Mouse (Mus musculus) layer of hippocampus, adult 9-10 months (tissue): Measurements from ENCODE around the gene Ptpre.
"Not testable (repeated sequence)": the region's sequence is repeated elsewhere in the genome, so short reads cannot be mapped to it uniquely, and the experiment has no call there.

Experiments
- DNase-seq: peaks from one replicate; pipeline ENCODE4 v3.0.0; 2022; ENCODE audit warnings: low spot score

Ptpre gene

DNA sequence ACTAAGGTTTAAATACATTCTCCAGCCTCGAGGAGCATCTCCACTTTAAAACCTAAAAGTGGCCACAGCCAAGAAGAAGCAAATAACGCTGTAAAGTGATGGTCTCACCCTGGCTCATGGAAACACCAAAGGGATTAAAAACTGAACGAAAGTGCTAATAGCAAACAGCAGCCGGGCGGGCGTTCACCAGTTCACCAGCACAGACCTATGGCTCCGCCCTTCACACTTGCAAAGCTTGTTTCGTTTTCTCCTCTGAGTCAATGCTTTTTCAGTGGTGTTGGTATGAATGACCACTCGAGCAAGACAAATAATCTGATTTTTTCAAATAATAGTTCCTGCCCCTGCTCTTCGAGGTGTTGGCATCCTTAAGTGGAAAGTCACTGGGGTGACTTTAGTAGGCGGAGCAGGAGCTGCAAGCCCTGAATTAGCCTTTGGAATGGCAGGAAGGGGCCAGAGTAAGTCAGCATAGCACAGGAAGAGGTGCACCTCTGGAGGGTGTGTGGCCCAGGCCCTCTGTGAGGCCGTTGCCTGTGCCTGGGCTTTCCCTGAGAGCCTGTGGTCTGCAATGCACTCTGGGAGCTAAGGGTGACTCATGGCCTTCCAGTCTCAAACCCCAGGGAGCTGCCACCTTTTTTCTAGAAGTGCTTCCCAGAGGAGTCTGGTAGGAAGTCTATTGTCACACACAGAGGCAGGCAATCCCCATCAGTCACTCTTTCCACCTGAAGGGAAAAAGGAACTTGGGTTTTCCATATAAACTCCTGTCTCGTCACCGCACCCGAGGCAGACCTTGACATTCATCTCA is 67.9 kb downstream of the Ptpre start:
- DNase-seq, result no peak

DNA sequence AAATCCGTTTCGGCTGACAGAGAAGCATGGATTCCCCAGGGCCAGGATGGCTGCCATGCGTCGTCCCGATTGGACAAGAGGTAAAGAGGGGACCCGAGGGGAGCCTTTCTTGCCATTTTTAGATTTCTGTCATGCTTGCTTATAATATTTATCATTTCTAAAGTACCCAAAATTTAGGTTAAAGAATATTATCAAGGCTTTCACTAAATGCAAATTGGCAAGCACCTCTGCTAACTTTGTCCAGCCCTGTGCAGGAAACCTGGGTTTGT is 68.5 kb downstream of the Ptpre start:
- no peak for DNase-seq

DNA sequence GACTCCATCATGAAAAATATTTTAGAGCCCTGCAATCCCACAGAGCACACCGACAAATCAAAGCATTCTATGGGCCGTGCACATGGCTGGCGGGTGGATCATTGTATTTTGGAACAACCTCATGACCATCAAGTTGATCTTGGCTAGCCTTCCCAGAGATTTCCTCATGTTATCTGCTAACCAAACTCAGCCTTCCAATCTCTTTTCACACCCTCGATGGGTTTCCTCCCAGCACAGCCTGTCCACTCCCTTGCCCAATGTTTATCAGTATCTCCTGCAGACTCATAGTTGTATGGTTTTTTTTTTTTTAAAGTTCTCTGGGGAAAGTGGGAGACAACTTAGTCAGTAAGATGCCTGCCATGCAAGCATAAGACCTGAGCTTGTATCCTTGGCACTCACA is 70.9 kb downstream of the Ptpre start:
- no peak for DNase-seq

DNA sequence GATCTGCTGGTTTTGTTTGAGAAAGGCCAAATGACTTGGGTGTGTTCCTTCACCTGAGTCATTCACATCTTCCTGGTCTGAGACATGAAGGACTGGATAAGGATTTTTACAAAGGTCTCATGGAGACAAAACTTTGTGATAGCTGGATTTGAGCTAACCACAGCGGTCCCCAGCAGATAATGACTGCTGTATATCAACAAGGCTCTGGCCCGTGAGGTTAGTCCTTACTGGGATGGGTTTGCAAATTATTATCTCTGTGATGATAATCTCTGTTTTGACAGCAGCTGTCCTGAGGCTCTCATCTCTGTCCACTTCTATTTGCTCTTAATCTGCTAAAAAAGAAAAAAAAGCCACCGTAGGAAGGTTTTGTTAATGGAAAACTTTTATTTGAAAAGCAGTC is 71.7 kb downstream of the Ptpre start:
- DNase-seq, result no peak

DNA sequence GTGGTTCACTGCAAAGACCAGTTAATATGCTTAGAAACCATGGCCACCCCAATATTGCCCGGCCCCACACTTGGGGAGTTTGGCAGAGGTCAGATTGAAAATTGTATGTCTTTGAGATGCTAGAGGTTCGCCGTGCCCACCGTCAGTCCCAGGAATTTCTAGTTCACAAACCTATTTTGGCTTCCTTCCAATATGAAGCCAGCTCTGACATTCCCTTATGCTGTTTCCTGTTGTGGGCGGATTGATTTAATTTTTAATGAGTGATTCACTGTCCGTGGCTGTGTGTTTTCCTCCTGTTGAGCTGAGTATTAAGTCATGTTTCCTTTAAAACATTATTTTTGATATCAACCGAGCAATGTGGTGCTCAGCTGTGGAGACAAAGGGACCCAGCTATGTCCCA is 72.4 kb downstream of the Ptpre start:
- DNase-seq, result no peak

DNA sequence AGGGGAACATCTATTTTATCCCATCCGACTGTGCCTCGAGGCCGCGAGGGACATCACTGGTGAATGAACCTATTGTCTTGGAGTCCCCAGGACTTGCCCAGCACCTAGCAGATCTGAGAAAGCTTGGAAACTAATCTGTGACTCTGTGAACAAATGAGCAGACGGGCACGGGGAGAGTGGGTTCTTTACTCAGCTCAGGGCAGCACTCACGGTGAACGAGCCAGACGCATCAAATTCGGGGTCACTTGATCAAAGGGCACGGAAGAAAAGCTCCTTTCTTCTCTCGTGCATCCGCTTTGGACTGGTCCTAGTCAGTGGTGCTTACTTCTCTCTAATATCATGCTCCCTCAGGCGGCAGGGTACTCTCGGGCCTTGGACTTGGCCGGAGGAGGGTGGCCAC is 75.0 kb downstream of the Ptpre start:
- no peak for DNase-seq

DNA sequence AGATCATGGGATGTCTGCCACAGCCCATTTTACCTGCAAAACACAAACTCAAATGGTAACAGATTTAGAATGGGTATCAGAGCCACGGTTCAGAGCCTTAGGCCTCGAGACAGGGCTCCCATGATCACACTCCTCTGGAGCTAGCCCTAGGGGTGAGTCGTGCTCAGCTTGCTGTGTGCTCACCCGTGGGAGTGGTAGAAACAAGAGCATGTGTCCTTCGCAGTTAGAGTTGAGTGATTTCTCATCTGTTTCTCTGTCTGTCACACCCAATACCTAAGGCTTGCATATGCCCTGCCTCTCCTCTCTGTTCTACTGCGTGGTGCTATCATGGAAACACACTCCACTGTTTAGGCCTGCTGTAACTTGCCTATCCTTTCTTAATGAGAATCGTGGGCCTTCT is 75.5 kb downstream of the Ptpre start:
- DNase-seq, result no peak

DNA sequence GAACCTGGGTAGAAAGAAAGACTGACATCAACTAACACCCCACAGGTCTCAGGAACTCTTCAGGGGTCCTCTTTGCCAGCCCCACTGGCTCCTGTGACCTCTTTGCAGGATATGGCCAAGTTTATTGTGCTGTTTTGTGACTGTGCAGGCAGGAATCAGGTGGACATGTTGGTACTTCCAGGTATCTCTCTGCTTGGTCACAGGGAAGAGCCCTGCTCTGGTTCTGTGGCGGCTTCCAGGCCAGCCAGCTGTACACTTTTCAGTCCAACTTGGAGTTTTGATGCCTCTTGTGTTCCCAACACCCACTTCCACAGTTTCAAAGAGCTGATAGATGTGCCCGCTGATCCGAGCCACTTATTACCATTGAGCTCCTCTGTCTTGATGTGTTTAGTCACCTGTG is 76.1 kb downstream of the Ptpre start:
- DNase-seq, result no peak

GRCm38 (mm10) chr7:135614892-135615291 is 77.6 kb downstream of the Ptpre start:
- DNase-seq, result no peak

DNA sequence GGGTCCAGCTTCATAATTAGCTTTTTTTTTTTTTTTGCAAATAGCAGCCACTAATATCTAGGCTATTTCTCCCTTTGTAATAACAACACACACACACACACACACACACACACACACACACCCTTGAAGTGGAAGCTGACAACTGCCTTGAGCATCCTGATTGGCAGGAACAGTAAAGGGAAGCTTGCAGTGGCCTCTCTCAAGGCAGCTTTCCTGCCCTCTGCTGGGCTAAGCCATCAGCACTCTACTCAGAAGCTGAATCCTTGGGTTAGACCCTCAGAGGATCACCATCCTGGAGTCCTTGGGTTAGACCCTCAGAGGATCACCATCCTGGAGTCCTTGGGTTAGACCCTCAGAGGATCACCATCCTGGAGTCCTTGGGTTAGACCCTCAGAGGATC is 79.2 kb downstream of the Ptpre start:
- not testable (repeated sequence) for DNase-seq

DNA sequence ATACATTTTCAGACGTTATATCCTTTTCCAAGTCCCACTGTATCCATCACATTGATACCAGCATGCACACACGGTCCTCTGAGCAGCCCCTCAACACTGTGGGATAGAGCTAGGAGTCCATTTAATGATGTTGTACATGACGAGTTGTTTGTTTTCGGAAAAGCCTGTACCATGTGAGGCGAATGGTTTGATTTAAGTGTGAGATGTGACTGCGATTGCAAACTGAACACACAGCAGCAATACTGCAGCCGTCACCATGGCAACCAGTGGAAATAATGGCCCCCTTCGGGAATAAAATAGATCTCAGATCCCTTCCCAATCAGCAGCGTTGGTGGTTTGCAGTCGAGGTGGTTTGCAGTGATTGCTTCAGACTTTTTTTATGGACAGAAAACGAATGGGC is 80.5 kb downstream of the Ptpre start:
- no peak for DNase-seq

DNA sequence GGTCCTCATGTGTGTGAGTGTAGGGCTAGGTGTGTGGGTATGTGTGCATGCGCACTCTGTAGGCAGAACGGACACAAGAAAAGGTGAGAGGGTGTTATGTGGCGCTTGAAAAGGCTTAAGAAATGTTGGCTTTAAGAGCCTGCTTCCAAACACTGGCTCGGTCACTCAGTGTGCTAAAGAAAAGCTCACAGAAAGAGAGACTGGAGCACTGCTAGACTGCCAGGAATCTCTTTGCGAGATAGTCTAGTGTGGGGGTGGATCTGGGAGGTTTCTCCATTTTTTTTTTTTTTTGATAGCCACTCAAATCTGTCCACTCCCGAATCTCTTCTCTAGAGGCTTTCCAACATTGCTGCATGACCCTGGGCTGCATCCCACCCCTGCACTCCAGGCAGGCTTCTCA is 84.4 kb downstream of the Ptpre start:
- no peak for DNase-seq

DNA sequence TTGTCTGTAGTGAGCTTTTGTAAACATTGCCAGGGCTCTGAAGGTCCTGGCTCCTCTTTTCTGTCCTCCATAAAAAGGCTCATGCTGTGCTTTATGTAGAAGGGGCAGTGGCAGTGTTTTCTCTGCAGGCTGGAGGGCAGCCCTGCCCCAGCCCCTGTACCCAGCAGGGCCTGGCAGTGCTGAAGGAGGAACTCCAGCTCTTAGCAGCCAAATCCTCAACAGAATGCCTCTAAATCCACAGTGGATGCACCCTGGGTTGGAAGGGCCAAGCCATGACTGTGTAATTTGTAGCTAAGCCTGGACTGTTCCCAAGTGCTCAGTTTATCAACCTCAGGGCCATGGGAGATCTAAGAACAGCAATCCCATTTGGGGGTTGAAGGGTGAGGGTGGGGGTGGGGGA is 85.0 kb downstream of the Ptpre start:
- DNase-seq, result no peak

DNA sequence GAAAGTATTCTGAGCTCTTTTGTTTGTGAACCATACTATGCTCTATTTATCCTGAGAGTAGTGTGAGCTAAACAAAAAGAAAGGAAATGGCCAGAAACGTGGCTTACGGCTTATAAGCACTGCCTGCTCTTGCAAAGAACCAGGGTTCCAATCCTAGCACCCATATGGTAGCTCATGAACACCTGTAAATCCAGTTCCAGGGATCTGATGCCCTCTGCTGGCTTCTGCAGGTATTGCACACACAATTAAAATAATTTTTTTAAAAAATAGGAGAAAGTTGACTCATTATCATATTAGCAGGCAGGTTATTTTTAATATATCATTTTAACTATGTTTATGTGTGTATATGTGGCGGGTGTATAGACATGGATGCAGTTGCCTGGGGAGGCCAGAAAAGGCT is 87.6 kb downstream of the Ptpre start:
- no peak for DNase-seq

GRCm38 (mm10) chr7:135628363-135628762 is 91.1 kb downstream of the Ptpre start:
- DNase-seq, result no peak

- DNase-seq, result no peak
These were observed 91.7 kb downstream of the Ptpre start for GRCm38 (mm10) chr7:135629019-135629418.

- peak; percentile 79 for DNase-seq
These were observed 94.7 kb downstream of the Ptpre start for GRCm38 (mm10) chr7:135631776-135632552.

DNA sequence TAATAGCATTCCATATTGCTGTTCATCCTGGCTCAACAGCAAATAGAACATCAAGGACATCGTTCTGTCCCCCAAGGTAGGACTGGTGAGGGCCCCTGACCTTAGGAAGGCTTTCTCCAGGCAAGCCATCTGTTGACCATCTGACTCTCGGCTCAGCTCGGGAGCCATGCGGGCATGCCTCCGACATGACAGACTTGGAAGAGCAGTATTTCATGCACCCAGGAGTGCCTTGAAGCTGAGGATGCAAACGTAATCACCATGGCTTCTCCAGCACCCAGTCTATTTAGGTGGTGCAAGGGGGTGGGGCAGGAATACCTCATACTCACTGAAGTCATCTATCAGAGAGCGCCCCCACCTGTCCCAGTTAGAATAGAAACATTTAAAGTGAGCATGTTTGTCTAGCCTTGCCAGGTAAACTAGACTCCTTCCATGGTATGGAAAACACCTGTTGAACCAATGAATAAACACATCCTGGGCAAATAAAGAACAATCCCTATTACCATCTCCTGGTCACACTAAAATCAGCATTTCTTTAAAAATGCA is 95.5 kb downstream of the Ptpre start:
- no peak for DNase-seq

DNA sequence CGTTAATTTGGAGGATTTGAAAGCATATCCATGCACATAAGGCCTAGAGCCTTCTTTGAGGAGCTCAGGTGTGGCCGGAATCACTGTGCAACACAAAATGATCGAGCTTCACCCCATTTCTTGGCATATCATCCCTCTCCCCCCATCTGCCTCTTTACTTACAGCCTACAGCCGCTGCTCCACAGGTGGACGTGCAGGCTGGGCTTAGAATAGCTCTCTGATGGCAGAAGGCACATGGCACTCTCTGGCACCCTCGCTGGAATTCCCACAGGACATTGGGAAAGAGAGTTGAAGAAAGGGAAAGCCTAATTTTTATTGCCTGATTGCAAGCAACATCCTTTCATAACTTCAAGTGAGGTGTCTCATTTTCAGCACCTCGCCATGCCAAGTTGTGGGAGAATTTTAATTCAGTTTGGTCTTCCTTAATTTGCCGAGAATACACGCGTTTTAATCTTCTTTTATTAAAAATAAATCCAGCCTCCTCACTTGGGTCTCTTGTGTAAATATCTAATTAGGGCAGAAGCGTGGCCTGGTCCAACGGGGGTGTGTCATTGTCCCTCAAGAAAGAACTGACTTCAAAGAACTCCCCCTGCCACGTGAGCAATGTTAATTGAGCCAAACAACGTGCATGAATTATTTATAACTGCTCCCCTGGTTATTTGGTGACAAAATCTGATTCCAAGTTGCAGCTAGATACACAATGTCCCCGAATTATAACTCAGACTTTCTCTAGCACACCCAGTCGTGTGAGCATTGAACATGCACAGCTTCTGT is 97.8 kb downstream of the Ptpre start:
- no peak for DNase-seq

DNA sequence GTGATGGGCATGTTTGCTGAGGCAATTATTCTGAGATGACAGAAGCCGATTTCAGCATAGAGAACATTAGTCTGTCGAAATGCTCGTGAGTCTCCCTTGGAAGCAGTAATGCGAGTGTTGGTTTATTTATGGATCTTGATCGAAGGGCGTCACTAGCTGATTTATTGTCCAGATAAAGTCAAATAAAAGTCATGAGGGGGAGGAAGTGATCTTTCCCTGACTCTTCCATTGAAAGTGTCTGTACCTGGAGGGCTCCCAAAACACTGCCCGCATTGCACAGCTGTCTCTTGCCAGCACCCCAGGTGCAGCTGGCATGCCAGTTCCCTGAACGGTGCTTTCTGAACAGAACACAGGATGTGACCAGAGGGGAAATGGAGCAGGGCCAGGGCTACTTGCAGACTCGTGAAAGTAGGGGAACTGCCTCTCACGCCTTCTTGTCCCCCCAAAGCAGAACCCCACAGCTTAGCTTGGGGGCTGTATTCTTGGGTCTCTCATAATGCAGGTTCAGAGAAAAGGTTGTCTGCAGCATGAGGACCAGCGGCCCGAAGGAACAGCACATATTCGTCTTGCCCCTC is 100.2 kb downstream of the Ptpre start:
- DNase-seq, result no peak

GRCm38 (mm10) chr7:135639361-135639760 is 102.1 kb downstream of the Ptpre start:
- no peak for DNase-seq

GRCm38 (mm10) chr7:135641698-135642507 is 104.6 kb downstream of the Ptpre start:
- DNase-seq, result peak; percentile 72
